Mouse (Mus musculus): ENCODE measurements around the gene Iqce. TPM values are rescaled to one million over a fixed set of nuclear protein-coding genes. Genes with fewer than 3 reads are reported as not detected.

Iqce gene
- 10 to 100 TPM; 22.6 to 30.2 (median 27.3) TPM for polyA plus RNA-seq (2017; shearing (Covaris generic))

GRCm38 (mm10) chr5:140702103-140702513, at the start of gene Iqce:
Gene Iqce, minus strand, starts transcription at chr5:140702378.
- ATAC-seq = peak; percentile 53

GRCm38 (mm10) chr5:140750925-140751324, 48.7 kb upstream of the Iqce start:
- no peak for ATAC-seq

- peak; percentile 72 for ATAC-seq
Observed at GRCm38 (mm10) chr5:140749062-140749875, 47.1 kb upstream of the Iqce start.

GRCm38 (mm10) chr5:140748425-140748824, 46.2 kb upstream of the Iqce start:
- no peak for ATAC-seq

GRCm38 (mm10) chr5:140743706-140744131, 41.5 kb upstream of the Iqce start:
- ATAC-seq = no peak

GRCm38 (mm10) chr5:140741877-140742276, 39.7 kb upstream of the Iqce start:
- no peak for ATAC-seq

GRCm38 (mm10) chr5:140741040-140741439, 38.9 kb upstream of the Iqce start:
- ATAC-seq = no peak

GRCm38 (mm10) chr5:140739813-140740212, 37.6 kb upstream of the Iqce start:
- no peak for ATAC-seq

GRCm38 (mm10) chr5:140736166-140736565, 34.0 kb upstream of the Iqce start:
- ATAC-seq = no peak

GRCm38 (mm10) chr5:140735297-140735696, 33.1 kb upstream of the Iqce start:
- peak; percentile 70 for ATAC-seq

- no peak for ATAC-seq
Observed at GRCm38 (mm10) chr5:140733336-140733735, 31.2 kb upstream of the Iqce start.

GRCm38 (mm10) chr5:140732195-140732594, 30.0 kb upstream of the Iqce start:
- no peak for ATAC-seq

- no peak for ATAC-seq
Observed at GRCm38 (mm10) chr5:140731040-140731797, 29.0 kb upstream of the Iqce start.

- no peak for ATAC-seq
Observed at GRCm38 (mm10) chr5:140726946-140727740, 25.0 kb upstream of the Iqce start.

GRCm38 (mm10) chr5:140726062-140726839, 24.1 kb upstream of the Iqce start:
- no peak for ATAC-seq

GRCm38 (mm10) chr5:140723822-140724221, 21.6 kb upstream of the Iqce start, which contains the start of gene Amz1:
Gene Amz1, plus strand, starts transcription at chr5:140724127.
- ATAC-seq = no peak

- ATAC-seq = no peak
Observed at GRCm38 (mm10) chr5:140722121-140722520, 19.9 kb upstream of the Iqce start.

- no peak for ATAC-seq
Observed at GRCm38 (mm10) chr5:140720773-140721172, 18.6 kb upstream of the Iqce start.

- ATAC-seq = no peak
Observed at GRCm38 (mm10) chr5:140711040-140711439, 8.9 kb upstream of the Iqce start.

GRCm38 (mm10) chr5:140710315-140710714, 8.1 kb upstream of the Iqce start:
- ATAC-seq = no peak

GRCm38 (mm10) chr5:140705501-140706171, 3.5 kb upstream of the Iqce start:
- no peak for ATAC-seq

Data from inflammation-experienced regulatory T-cells, adult 6 months (primary cell).